Comparison of ENCODE assay signal across 8 mouse cellular contexts in genomic region chr12:8059576-8059975, GRCm38 (mm10).
DNase-seq lines count a peak whose midpoint lies in the region; ATAC-seq and TF ChIP-seq lines count a peak whose summit lies in the region.

No protein-coding gene starts in this region.

- no peaks in the 10 kb centered on the region for H3K79me2 ChIP-seq in heart, adult 2 months (replicated peaks; ENCODE audit: control insufficient read depth, insufficient read depth, low read length)

- H3K27ac ChIP-seq in heart, adult 2 months = no peak overlapping the region
- H3K27ac ChIP-seq in heart, embryonic 11.5 days (ENCODE audit: low read depth, low read length) = no peak overlapping the region
- no peak overlapping the region for H3K27ac ChIP-seq in stomach, postnatal 0 days (replicated peaks)

- peak; percentile 61; the same call in 1 of the 2 replicates for TF ChIP-seq EP300 in heart, adult 2 months (IDR thresholded peaks at IDR 0.05; ENCODE audit: insufficient read depth, low read depth, low read length)
- TF ChIP-seq EP300 in stomach, postnatal 0 days (optimal IDR thresholded peaks at IDR 0.05) = no peak

- no peak overlapping the region for H3K4me3 ChIP-seq in heart, adult 2 months
- H3K4me3 ChIP-seq in heart, embryonic 11.5 days (ENCODE audit: low read depth, low read length) = no peak overlapping the region
- no peak overlapping the region for H3K4me3 ChIP-seq in stomach, postnatal 0 days (ENCODE audit: low read depth, low read length)

- 9% methylated on average over 3 of the region's 3 CpGs for WGBS in heart, adult 2 months
- 10% methylated on average over 3 of the region's 3 CpGs for WGBS in heart, embryonic 11.5 days (ENCODE audit: insufficient replicate concordance)
- WGBS in stomach, postnatal 0 days = 4% methylated on average over 3 of the region's 3 CpGs

- no peaks in the 10 kb centered on the region for H3K4me1 ChIP-seq in heart, adult 2 months (ENCODE audit: control insufficient read depth, insufficient read depth, low read length)
- H3K4me1 ChIP-seq in heart, embryonic 11.5 days (ENCODE audit: control insufficient read depth, insufficient read depth, low read length) = no peaks in the 10 kb centered on the region
- H3K4me1 ChIP-seq in stomach, postnatal 0 days (replicated peaks; ENCODE audit: control insufficient read depth, insufficient read depth) = no peaks in the 10 kb centered on the region

- CTCF ChIA-PET in Patski (lab: Charles Lee) = interaction anchor here (1.4 to 2.5 kb wide), 5 partner anchors 9 to 246 kb away, joined by 3 to 15 read pairs (median 4); no protein-coding TSS in a partner anchor

- intact Hi-C loops in heart, adult 2 months (cut with DNase I) = loop anchor here (1.0 kb wide), 2 partner anchors 173 to 247 kb away; no protein-coding TSS in a partner anchor

- H3K9me3 ChIP-seq in heart, embryonic 11.5 days (replicated peaks; ENCODE audit: control insufficient read depth, low read length) = no peaks in the 10 kb centered on the region
- no peaks in the 10 kb centered on the region for H3K9me3 ChIP-seq in stomach, postnatal 0 days (ENCODE audit: control insufficient read depth, low read length)

- H3K36me3 ChIP-seq in heart, adult 2 months (ENCODE audit: control insufficient read depth, insufficient read depth, low read length) = no peaks in the 10 kb centered on the region
- no peaks in the 10 kb centered on the region for H3K36me3 ChIP-seq in heart, embryonic 11.5 days (ENCODE audit: control insufficient read depth, insufficient read depth, low read length)
- no peaks in the 10 kb centered on the region for H3K36me3 ChIP-seq in stomach, postnatal 0 days (ENCODE audit: control insufficient read depth, insufficient read depth, low read length)

- POLR2A ChIA-PET in Patski (lab: Charles Lee) = no interaction called here

- TF ChIP-seq POLR2A in heart, adult 2 months (IDR thresholded peaks at IDR 0.05; ENCODE audit: insufficient read depth, low read depth, low read length) = no peak

- H3K27me3 ChIP-seq in heart, adult 2 months (ENCODE audit: control insufficient read depth, insufficient read depth, low read length) = no peaks in the 10 kb centered on the region
- no peaks in the 10 kb centered on the region for H3K27me3 ChIP-seq in heart, embryonic 11.5 days (ENCODE audit: control insufficient read depth, insufficient read depth, low read length)
- peaks cover 9% of the 10 kb centered on the region for H3K27me3 ChIP-seq in Patski
- no peaks in the 10 kb centered on the region for H3K27me3 ChIP-seq in stomach, postnatal 0 days (ENCODE audit: control insufficient read depth, insufficient read depth, low read length)

- H3K9ac ChIP-seq in heart, adult 2 months (ENCODE audit: low read depth, low read length) = no peak overlapping the region
- H3K9ac ChIP-seq in heart, embryonic 11.5 days (ENCODE audit: low read depth, low read length) = no peak overlapping the region
- H3K9ac ChIP-seq in stomach, postnatal 0 days (ENCODE audit: low read length) = no peak overlapping the region

- no peak overlapping the region for H3K4me2 ChIP-seq in heart, embryonic 11.5 days
- H3K4me2 ChIP-seq in stomach, postnatal 0 days (replicated peaks; ENCODE audit: low read depth) = no peak overlapping the region

- peak; percentile 92 for TF ChIP-seq CTCF in heart, adult 2 months (IDR thresholded peaks at IDR 0.05)
- TF ChIP-seq CTCF in Patski (IDR thresholded peaks at IDR 0.05) = peak; percentile 87
- TF ChIP-seq CTCF in stomach, postnatal 0 days (IDR thresholded peaks at IDR 0.05; ENCODE audit: low read depth) = peak; percentile 96

- peak; percentile 40 to 71 for DNase-seq in heart, adult 2 months
- DNase-seq in Patski (ENCODE audit: low read depth, low spot score) = no peak
- DNase-seq in cerebellum, adult 9-10 months = peak; percentile 63
- DNase-seq in gastrocnemius, postnatal 10 days = peak; percentile 70
- peak; percentile 72 to 90 for DNase-seq in layer of hippocampus, postnatal 25 days (ENCODE audit: extremely low spot score in 1 of 2, low spot score in 1 of 2)
- DNase-seq in stomach, postnatal 0 days (ENCODE audit: low spot score) = peak; percentile 80

- in situ Hi-C loops in Patski (cut with MboI; ENCODE audit: low pct_unique_long_range_greater_than_20kb) = loop anchor here (5.0 to 25.0 kb wide), 2 partner anchors 173 to 478 kb away; no protein-coding TSS in a partner anchor

- no peak for ATAC-seq in heart, embryonic 11.5 days (replicated peaks; ENCODE audit: insufficient number of reproducible peaks, low FRiP score, low TSS enrichment)
- no peak for ATAC-seq in Patski
- peak; percentile 85 for ATAC-seq in megakaryocyte-erythroid progenitor cell, adult 5-6 weeks (replicated peaks; ENCODE audit: low FRiP score, low TSS enrichment, poor library complexity, severe bottlenecking)
- ATAC-seq in stomach, postnatal 0 days (ENCODE audit: low FRiP score, low TSS enrichment) = 0 out of 2 replicates have a peak, but pooled peaks have one; percentile 40

Comparison
In these comparisons a context has a peak if more than half of its experiments do, and no peak if none do; other contexts are left out.
1. ATAC-seq: peak in megakaryocyte-erythroid progenitor cell, adult 5-6 weeks (single experiment) and stomach, postnatal 0 days (single experiment); none in heart, embryonic 11.5 days (single experiment) and Patski (single experiment).
2. Peak in every context shown above with its lines, with median percentiles within 50 percentile points of each other: CTCF ChIP-seq.